Mouse (Mus musculus) embryo, embryonic 11.5 days (tissue): ENCODE measurements around the gene Gipr.
A peak's percentile ranks its signal among the peaks of the same experiment; 100 is the strongest.
"Not testable (repeated sequence)": the region's sequence is repeated elsewhere in the genome, so short reads cannot be mapped to it uniquely, and the experiment has no call there.

Experiments
- DNase-seq: peaks from one replicate; pipeline ENCODE4 v3.0.0-alpha.2; 2012; ENCODE audit warnings: low read depth, low spot score

Gipr gene

DNA sequence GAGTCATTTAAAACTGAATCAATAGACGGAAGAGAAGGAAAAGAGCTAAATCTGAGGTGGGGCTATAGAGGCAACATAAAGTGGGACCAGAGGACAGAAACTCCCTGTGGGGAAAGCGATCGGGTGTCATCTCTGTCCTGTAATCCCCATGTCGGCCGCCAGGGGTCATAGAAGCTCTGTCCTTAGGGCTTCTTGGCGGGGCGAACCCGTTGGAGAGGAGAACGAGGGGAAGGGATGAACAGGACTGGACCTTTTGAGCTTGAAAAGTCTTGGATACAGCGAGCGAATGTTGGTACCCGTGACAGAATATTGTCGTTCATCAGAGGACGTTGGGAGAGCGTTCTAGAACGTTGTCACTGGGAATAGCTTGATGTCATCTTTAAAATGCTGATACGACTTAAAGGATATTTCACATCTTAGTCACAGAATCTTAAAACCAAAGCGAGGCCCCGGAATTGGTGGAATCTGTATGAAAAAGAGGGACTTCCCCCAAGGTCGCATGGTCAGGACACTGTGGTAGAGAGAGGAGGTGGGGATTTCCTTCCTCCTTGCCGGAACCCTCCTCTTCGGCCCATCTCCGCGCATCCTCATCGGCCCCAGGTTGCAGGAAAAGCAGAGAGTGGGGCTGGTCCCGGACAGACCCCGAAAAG, 12.6 kb upstream of the Gipr start:
- DNase-seq: no peak

GRCm38 (mm10) chr7:19178035-19178434, 12.1 kb upstream of the Gipr start:
- no peak for DNase-seq

- no peak for DNase-seq
Measured at GRCm38 (mm10) chr7:19177216-19177615, 11.3 kb upstream of the Gipr start.

- DNase-seq: no peak
Measured at GRCm38 (mm10) chr7:19176516-19176947, 10.6 kb upstream of the Gipr start.

- no peak for DNase-seq
Measured at GRCm38 (mm10) chr7:19175708-19176515, 10.0 kb upstream of the Gipr start, which contains the start of gene Eml2. Gene Eml2, plus strand, starts transcription at chr7:19176421.

DNA sequence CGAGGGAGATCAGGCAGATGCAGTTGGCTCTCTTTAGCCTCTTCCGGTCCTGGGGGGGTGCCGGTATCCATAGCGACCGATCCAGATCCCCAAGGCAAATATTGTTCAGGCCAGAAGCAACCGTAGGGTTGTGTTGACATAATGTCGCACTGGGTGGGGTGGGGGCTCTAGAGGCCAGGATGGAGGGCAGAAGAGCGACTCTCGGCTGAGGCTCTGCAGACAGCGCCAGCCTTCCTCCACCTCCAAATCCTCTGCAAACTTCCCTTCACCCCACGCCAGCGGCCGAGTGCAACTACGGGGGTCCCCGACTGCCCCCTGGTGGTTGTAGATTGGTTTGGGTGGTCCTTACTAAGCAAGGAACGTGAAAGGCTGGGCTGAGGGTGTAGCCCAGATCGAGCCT, 6.9 kb upstream of the Gipr start:
- no peak for DNase-seq

- DNase-seq: no peak
Measured at GRCm38 (mm10) chr7:19171831-19172230, 5.9 kb upstream of the Gipr start.

GRCm38 (mm10) chr7:19170142-19170541, 4.2 kb upstream of the Gipr start:
- no peak for DNase-seq

DNA sequence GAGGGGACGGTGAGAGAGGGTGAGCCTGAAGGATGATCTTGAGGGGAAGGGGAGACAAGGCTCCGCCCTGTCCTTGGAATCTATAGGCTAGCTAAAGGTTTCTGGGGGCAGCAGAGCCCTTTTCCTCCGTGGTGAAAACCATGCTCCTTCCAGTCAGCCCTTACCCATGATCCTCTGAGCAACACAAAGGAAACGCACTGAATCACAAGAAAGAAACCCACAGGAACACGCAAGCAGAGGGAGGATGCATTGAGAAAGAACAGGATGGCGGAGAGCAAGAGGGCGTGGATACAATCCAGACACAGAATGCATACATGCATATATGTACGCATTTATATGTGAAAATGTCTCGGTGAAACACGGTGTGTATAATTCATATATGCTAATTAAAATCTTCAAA, 3.6 kb upstream of the Gipr start:
- DNase-seq: no peak

GRCm38 (mm10) chr7:19166990-19167389, 1.1 kb upstream of the Gipr start:
- no peak for DNase-seq

DNA sequence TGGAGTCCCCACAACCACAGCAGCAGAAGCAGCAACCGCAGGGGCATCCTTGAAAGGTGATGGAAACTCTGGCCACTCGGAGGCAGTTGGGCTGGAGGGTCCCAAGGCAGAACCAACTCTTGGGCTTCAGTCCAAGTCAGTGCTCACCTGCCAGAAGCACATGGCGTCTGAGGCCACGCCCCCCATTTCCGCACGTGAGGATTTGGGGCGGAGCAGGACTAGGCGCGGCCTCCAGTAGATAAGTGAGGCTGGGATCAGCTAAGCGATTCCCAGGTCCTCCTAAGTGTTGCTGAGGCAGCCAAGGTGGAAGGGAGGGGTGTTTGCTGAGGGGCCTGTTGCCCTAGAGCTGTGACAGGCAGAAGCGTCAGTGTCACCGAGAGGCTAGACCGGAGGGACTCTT, 949 bp downstream of the Gipr start:
- no peak for DNase-seq

DNA sequence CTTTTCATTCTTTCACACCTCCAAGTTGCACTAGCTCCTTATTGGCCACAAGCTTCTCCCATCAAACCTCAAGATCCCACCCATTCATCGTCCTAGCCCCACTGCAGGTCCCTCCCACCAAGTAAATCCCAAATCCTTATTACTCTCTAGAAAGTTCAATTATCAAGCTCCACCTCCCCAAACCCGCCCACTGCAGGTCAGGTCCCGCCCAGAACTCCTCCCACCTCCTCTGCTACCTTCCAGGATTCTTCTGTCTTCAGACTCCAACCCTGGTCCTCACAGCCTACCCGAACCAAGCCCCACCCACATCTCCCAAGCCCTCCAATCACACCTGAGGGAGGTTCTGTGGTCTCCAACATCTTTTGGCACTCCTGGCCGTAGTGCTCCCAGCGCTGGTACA, 1.7 kb downstream of the Gipr start:
- DNase-seq: no peak

DNA sequence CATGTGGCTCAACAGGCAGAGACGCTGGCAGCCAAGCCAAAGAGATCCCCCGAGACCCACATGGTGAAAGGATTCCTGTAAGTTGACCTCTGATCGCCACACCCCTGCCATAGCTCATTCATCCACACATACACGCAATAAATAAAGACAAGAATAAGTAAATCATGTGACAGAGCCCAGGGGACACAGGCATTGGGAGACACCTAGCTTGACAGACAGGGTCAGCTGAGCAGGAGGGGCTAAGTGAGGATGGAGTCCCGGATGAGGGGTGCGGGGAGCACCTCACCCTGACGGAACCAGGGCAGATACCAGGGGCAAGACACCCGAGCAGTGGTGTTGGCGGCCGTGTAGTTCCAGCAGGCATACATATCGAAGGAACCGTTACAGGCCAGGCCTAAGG, 2.2 kb downstream of the Gipr start:
- DNase-seq: no peak

GRCm38 (mm10) chr7:19162928-19163327, 3.0 kb downstream of the Gipr start:
- DNase-seq: no peak

DNA sequence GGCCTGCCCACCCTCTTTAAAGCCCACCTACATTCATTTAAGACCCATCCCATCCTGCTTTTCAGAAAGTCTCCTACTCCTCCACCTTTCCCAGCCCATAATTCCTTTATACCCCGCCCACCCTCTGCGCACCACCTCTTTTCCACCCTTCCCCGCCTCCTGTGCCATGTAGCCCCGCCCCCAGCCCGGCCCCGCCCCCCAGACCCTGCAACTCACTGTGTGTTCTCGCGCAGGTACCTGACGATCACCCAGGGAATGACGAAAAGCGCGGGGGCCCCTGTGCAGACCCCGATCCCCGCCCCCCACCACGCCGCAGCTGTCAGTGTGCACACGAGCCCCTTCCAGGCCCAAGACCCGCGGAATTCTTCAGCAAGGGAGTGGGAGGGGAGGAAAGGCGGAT, 5.8 kb downstream of the Gipr start:
- DNase-seq: no peak

DNA sequence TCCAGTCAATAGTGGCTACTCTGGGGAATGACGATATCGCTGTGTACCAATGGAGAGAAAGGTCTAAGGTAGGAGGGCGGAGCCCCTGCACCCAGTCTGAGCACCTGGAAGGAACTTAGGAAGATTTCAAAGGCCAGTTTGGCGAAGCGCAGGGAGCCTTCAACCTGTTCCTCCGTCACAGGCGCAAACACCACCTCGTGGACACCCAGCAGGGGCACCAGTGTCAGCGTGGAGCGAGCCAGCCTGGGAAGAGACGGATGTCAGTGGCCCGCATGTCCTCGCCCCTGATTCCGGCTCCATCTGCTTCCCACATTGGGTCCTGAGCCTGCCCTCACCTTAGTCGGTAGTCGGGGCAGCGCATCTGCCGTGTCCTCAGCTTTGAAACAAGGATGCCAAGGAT, 6.5 kb downstream of the Gipr start:
- no peak for DNase-seq

- no peak for DNase-seq
Measured at GRCm38 (mm10) chr7:19158601-19159000, 7.3 kb downstream of the Gipr start.

- peak; percentile 73 for DNase-seq
Measured at GRCm38 (mm10) chr7:19157160-19157800, 8.6 kb downstream of the Gipr start.

DNA sequence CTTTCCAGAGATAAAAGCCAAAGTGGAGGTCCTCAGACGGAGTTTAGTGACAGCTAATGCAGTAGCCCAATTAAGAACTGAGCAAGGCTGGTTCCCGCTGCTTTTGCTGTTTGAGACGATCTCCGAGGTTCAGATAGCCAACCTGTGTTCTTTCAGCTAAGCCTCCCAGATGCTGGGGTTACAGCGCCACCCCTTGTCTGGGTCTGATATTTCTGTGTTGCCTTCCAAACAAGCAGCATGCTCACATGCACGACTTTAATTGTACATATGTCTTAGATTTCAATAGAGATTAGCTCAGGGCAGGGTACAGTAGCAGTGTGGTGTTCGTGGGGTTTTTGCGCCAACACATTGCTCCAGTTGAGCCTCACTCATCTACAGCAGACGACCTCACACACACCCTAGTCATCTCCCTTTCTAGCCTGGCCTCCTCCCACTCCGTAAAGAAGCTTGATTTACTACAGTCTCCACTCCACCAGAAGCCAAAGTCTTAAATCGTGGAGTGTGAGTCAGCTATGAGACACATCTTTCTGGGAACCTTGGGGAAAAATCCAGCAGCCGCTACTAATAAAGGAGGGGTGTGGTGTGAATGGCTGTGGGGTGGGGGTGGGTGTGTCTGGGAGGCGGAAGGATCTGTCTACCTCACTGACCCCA, 10.0 kb downstream of the Gipr start:
- no peak for DNase-seq

DNA sequence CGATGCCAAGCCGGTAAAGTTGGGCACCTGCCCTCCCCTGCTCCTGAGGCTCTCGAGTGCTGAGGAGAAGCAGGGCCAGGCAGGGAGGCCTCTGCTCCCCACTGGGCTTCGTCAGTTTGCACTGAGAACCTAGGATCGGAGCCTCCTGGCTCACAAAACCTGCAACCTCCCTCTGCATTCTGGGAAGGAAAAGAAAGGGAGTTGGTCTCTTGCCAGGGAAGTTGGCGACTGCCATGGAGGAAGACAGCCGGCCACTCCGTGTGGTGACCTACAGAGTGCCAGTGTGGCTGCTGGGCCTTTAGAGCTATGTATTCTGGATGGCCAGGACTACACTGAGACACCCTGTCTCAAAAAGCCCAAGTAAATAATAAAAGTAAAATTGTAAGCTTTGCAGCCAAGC, 11.1 kb downstream of the Gipr start:
- no peak for DNase-seq

DNA sequence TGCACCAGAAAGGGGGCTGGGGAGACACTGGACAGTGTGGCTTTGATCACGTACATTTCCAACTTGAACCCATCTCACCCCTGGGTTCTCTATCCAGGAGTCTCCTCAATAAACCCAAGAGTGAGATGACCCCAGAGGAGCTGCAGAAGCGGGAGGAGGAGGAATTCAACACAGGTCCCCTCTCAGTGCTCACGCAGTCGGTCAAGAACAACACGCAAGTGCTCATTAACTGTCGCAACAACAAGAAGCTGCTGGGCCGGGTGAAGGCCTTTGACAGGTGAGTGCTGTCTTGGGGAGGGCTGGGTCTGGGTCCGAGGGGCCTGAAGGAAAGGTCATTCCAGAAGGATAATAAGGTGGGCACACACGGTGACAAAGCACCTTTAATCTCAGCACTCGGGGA, 14.8 kb downstream of the Gipr start:
- DNase-seq: not testable (repeated sequence)

GRCm38 (mm10) chr7:19149626-19150025, 16.3 kb downstream of the Gipr start, which contains the start of gene Snrpd2:
Gene Snrpd2, plus strand, starts transcription at chr7:19149722.
- peak; percentile 94 for DNase-seq
